ENCODE assay signal across 20 mouse cellular contexts in genomic region chr12:65464246-65464645, GRCm38 (mm10).
"Had no signal": no experiment of that assay in that cellular context is flagged by ENCODE, and none has a peak within 500 bp of the region (broad histone marks: within the 10 kb centered on the region; RNA-seq: fewer than 3 reads in every experiment).

No protein-coding gene starts in this region.

- H3K36me3 ChIP-seq: midbrain, embryonic 10.5 days; midbrain, embryonic 12.5 days; neural tube, embryonic 13.5 days; neural tube, embryonic 15.5 days; stomach, embryonic 15.5 days had no signal

- H3K4me1 ChIP-seq: midbrain, embryonic 10.5 days; midbrain, embryonic 12.5 days; neural tube, embryonic 13.5 days; neural tube, embryonic 15.5 days; stomach, embryonic 15.5 days had no signal

- H3K9ac ChIP-seq: lung, embryonic 14.5 days; midbrain, embryonic 12.5 days; neural tube, embryonic 13.5 days; neural tube, embryonic 15.5 days; stomach, embryonic 15.5 days had no signal

- H3K4me3 ChIP-seq: midbrain, embryonic 10.5 days; midbrain, embryonic 12.5 days; myocyte; neural tube, embryonic 13.5 days; neural tube, embryonic 15.5 days; stomach, embryonic 15.5 days had no signal

- H3K27ac ChIP-seq: midbrain, embryonic 10.5 days; midbrain, embryonic 12.5 days; neural tube, embryonic 13.5 days; neural tube, embryonic 15.5 days; stomach, embryonic 15.5 days had no signal

- ATAC-seq: midbrain, embryonic 16.5 days had no signal

- H3K9me3 ChIP-seq: midbrain, embryonic 10.5 days; midbrain, embryonic 12.5 days; neural tube, embryonic 13.5 days; neural tube, embryonic 15.5 days; stomach, embryonic 15.5 days had no signal

- DNase-seq: lung, adult 18-20 months; lung, embryonic 14.5 days; lung, postnatal 10 days; lung, postnatal 4 days; midbrain, embryonic 14.5 days; retina, postnatal 1 day; right cerebral cortex, adult 18-20 months; right cerebral cortex, postnatal 25 days; right cerebral cortex, postnatal 4 days; spleen, adult 18-20 months; thymus, adult 2 months; thymus, postnatal 25 days; thymus, postnatal 4 days had no signal

- H3K4me2 ChIP-seq: lung, embryonic 14.5 days; midbrain, embryonic 12.5 days; neural tube, embryonic 13.5 days; neural tube, embryonic 15.5 days; stomach, embryonic 15.5 days had no signal

- H3K27me3 ChIP-seq: midbrain, embryonic 12.5 days; neural tube, embryonic 13.5 days; neural tube, embryonic 15.5 days; stomach, embryonic 15.5 days had no signal
